In genomic region chr4:33243921-33244320, GRCm38 (mm10) we compare ENCODE assay signal across 18 mouse cellular contexts. TPM values are rescaled to one million over a fixed set of nuclear protein-coding genes. Genes with fewer than 3 reads are reported as not detected.
DNase-seq lines count a peak whose midpoint lies in the region; ATAC-seq and TF ChIP-seq lines count a peak whose summit lies in the region.
"Had no signal": no experiment of that assay in that cellular context is flagged by ENCODE, and none has a peak within 500 bp of the region (broad histone marks: within the 10 kb centered on the region; RNA-seq: fewer than 3 reads in every experiment).

No protein-coding gene starts in this region.

- H3K36me3 ChIP-seq in heart, embryonic 13.5 days, result peaks cover 40% of the 10 kb centered on the region
- H3K36me3 ChIP-seq in heart, adult 2 months (ENCODE audit: control insufficient read depth, insufficient read depth, low read length), result peaks cover 34% of the 10 kb centered on the region

- H3K9me3 ChIP-seq in heart, embryonic 13.5 days, result no peaks in the 10 kb centered on the region
- H3K9me3 ChIP-seq: forebrain, embryonic 10.5 days; hindbrain, embryonic 10.5 days; liver, embryonic 13.5 days had no signal

- 75% methylated on average over 4 of the region's 4 CpGs for WGBS in heart, embryonic 13.5 days
- 57% methylated on average over 4 of the region's 4 CpGs for WGBS in heart, adult 2 months

- H3K79me2 ChIP-seq in heart, adult 2 months (replicated peaks; ENCODE audit: control insufficient read depth, insufficient read depth, low read length), result peaks cover 4% of the 10 kb centered on the region

- no peak overlapping the region; the same call in 1 of the 2 replicates for H3K27ac ChIP-seq in heart, embryonic 13.5 days (replicated peaks)
- H3K27ac ChIP-seq in heart, adult 2 months, result no peak overlapping the region
- H3K27ac ChIP-seq: forebrain, embryonic 10.5 days; hindbrain, embryonic 10.5 days; layer of hippocampus, adult 2 months had no signal

- no peak overlapping the region for H3K9ac ChIP-seq in heart, embryonic 13.5 days
- no peak overlapping the region for H3K9ac ChIP-seq in heart, adult 2 months (ENCODE audit: low read depth, low read length)
- H3K9ac ChIP-seq: liver, embryonic 13.5 days had no signal

- ATAC-seq in heart, embryonic 13.5 days (ENCODE audit: extremely low read depth, insufficient number of reproducible peaks, low FRiP score, low TSS enrichment), result no peak
- ATAC-seq: intestine, embryonic 16.5 days had no signal

- no peaks in the 10 kb centered on the region for H3K27me3 ChIP-seq in heart, embryonic 13.5 days (replicated peaks)
- no peaks in the 10 kb centered on the region for H3K27me3 ChIP-seq in heart, adult 2 months (ENCODE audit: control insufficient read depth, insufficient read depth, low read length)
- H3K27me3 ChIP-seq: liver, embryonic 13.5 days had no signal

- intact Hi-C loops in heart, adult 2 months (cut with DNase I), result no loop called here

- DNase-seq in heart, adult 2 months, result no peak
- peak; percentile 38 to 43 for DNase-seq in right cerebral cortex, adult 2 months (ENCODE audit: low spot score in 2 of 2)
- no peak for DNase-seq in right cerebral cortex, postnatal 10 days (ENCODE audit: low spot score in 2 of 2)
- DNase-seq in T-cell, adult 2 months (ENCODE audit: low spot score), result peak; percentile 69
- peak; percentile 12 for DNase-seq in telencephalon, adult 2 months (ENCODE audit: low read depth, low spot score)
- no peak for DNase-seq in lung, postnatal 25 days (ENCODE audit: low spot score)
- no peak for DNase-seq in ovary, postnatal 14 days (ENCODE audit: low spot score)
- DNase-seq: cerebellum, adult 11-12 months; liver, embryonic 13.5 days; lung, postnatal 10 days; spleen, adult 18-20 months; thymus, postnatal 14 days had no signal

- H3K4me1 ChIP-seq in heart, embryonic 13.5 days, result peaks cover 33% of the 10 kb centered on the region
- peaks cover 12% of the 10 kb centered on the region for H3K4me1 ChIP-seq in heart, adult 2 months (ENCODE audit: control insufficient read depth, insufficient read depth, low read length)

- TF ChIP-seq CTCF in heart, adult 2 months (IDR thresholded peaks at IDR 0.05), result no peak

- no peak for TF ChIP-seq POLR2A in heart, adult 2 months (IDR thresholded peaks at IDR 0.05; ENCODE audit: insufficient read depth, low read depth, low read length)

- 0 out of 2 replicates have a peak overlapping the region, but pooled peaks have one; percentile 27 for H3K4me2 ChIP-seq in heart, embryonic 13.5 days
- H3K4me2 ChIP-seq: liver, embryonic 13.5 days; midbrain, embryonic 11.5 days had no signal

- TF ChIP-seq EP300 in heart, adult 2 months (IDR thresholded peaks at IDR 0.05; ENCODE audit: insufficient read depth, low read depth, low read length), result no peak

- no peak overlapping the region for H3K4me3 ChIP-seq in heart, embryonic 13.5 days
- H3K4me3 ChIP-seq in heart, adult 2 months, result no peak overlapping the region
- H3K4me3 ChIP-seq: forebrain, embryonic 10.5 days; hindbrain, embryonic 10.5 days; layer of hippocampus, adult 2 months; liver, embryonic 13.5 days had no signal

RNA-seq across cellular contexts. Expression of gene Srsf12, which starts 35.1 kb away (rescaled TPM):
- 2.7 and 2.9 TPM in 2 replicates for polyA plus RNA-seq in heart, embryonic 13.5 days (2015; fragmentation: Nextera tagmentation; extraction: Ambion mirVana)
- not detected for total RNA-seq in heart, adult 2 months (2021)
- not detected in 2 replicates for polyA plus RNA-seq in heart, adult 2 months (2012; rRNA removed)

RNA-seq across cellular contexts. Expression of gene Pnrc1, which starts 46.0 kb away (rescaled TPM):
- polyA plus RNA-seq in heart, embryonic 13.5 days (2015; fragmentation: Nextera tagmentation; extraction: Ambion mirVana), result 72.8 and 80.0 TPM in 2 replicates
- 100 to 1,000 TPM; 151 to 170 TPM for total RNA-seq in heart, adult 2 months (2021)
- 39.8 and 40.5 TPM in 2 replicates for polyA plus RNA-seq in heart, adult 2 months (2012; rRNA removed)

RNA-seq across cellular contexts. Expression of gene Pm20d2, which starts 54.4 kb away (rescaled TPM):
- 0.99 and 1.6 TPM in 2 replicates for polyA plus RNA-seq in heart, embryonic 13.5 days (2015; fragmentation: Nextera tagmentation; extraction: Ambion mirVana)
- 10 to 100 TPM; 57.8 to 64.9 TPM for total RNA-seq in heart, adult 2 months (2021)
- polyA plus RNA-seq in heart, adult 2 months (2012; rRNA removed), result 26.1 and 40.5 TPM in 2 replicates

Comparison
In these comparisons a context has a peak if more than half of its experiments do, and no peak if none do; other contexts are left out.
1. DNase-seq: peak in right cerebral cortex, adult 2 months (2 of 2), T-cell, adult 2 months (single experiment) and telencephalon, adult 2 months (single experiment); none in heart, adult 2 months (0 of 2), right cerebral cortex, postnatal 10 days (0 of 2), lung, postnatal 25 days (single experiment) and ovary, postnatal 14 days (single experiment).
2. RNA of gene Pm20d2, which starts 54.4 kb away (polyA plus RNA-seq): 26.1 to 40.5 TPM in heart, adult 2 months; 0.99 to 1.6 TPM in heart, embryonic 13.5 days; every median in the first group is over 10 times any median in the second.